Mouse (Mus musculus) thymus, postnatal 0 days (tissue): ENCODE results near the gene Ptpra. TPM values are rescaled to one million over a fixed set of nuclear protein-coding genes. Genes with fewer than 3 reads are reported as not detected.

ENCODE experiments used
- DNase-seq: peaks from one replicate; pipeline ENCODE4 v3.0.0-alpha.2; 2015; ENCODE audit warnings: low spot score
- polyA plus RNA-seq: library from polyadenylated mRNA; unstranded; fragments of >200 nt; fragmentation: Nextera tagmentation; extraction: Ambion mirVana; gene quantifications from 2 replicates; pipeline ENCODE4 v1.2.1, GENCODE M21; 2015

Gene Ptpra
- polyA plus RNA-seq, 1 experiment from 2014 or later: 85.4 TPM

DNA sequence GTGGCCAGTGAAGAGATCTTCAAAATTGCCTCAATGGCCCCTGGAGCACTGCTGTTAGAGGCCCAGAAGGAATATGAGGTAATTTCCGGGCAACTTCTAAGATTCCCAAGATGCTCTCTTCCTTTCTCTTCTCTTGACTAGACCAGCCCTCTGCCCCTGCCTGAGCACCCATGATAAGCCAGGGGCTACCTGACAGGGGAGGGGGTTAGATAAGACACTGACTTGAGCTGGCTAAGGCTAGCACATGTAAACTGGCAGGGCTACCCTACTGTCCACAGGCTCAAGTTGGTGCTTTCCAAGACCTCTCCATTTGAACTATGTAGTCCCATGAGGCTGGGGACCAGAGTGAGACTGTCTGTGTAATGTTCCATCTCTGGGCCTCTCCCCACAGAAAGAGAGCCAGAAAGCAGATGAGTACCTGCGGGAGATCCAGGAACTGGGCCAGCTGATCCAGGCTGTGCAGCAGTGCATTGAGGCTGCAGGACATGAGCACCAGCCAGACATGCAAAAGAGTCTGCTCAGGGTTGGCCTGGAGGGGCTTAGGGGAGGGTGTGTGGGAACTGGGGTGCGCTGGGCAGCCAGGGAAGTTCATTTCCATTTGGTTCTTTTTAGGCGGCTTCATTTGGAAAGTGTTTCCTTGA is 10.1 kb upstream of the Ptpra start:
- no peak for DNase-seq

DNA sequence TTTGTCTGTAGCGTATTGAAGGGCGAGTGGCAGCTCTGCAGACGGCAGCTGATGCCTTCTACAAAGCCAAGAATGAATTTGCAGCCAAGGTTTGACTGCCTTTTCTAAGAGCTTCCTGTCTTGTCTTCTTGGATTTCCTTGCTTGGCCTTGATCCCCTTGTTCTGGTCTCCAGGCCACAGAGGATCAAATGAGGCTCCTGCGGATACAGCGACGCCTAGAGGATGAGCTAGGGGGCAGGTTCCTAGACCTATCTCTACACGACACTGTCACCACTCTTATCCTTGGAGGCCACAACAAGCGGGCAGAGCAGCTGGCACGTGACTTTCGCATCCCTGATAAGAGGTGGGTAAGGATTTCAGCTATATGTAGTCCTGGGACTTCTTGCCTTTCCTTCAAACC is 7.9 kb upstream of the Ptpra start:
- DNase-seq: no peak

DNA sequence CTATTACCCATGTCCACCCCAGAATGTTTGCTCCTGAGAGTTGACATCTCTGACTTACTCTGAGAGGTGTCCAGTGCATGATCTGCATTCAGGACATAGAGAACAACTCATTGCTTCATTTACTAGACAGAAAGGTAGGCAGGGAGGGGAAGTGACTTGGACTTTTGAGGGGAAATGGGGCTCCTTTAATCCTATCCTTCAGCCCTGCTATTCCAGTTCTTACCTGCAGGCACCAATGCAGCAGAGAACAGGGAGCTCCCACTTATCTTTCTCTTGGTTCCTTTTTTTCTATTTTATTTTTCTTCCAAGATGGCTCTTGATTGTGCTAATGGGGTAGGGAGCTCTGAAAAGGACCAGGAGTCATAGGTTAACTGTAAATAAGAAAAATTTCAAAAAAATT is 1.6 kb upstream of the Ptpra start:
- no peak for DNase-seq

DNA sequence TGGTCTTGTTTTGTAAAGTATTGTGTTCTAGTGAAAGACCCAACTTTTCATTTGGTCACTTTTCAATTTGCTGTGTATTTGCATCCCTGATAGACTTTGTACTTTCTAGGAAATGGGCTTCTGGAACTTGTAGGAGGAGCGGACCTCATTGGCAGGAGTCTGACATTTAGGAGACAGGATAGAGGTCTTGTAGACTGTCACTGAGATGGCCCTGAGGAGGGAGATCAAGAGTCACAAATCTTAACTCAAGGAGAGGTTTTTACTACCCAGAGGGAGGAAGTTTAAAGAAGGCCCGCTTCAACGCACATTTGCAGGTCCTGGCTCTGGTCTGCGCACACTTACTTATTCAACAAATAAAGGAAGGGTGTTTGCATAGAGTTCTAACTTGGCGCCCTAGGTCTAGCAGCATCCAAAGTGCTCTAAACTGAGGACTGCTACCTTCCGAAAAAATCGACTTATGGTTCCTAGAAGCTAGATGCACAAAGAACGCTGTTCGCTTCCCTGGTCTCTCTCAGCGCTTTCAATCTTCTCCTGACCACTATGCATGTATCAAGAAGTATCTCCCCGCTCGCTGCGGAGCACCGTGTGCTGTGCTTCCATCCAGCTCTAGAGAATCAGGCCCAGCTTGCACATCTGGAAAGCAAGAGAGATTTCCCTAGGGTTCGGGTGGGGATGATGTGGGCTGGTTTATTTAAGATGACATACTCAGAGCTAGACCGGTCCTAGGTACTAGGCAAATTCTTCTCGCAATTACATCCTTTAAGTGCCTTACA is 871 bp upstream of the Ptpra start:
- peak; percentile 18 for DNase-seq

DNA sequence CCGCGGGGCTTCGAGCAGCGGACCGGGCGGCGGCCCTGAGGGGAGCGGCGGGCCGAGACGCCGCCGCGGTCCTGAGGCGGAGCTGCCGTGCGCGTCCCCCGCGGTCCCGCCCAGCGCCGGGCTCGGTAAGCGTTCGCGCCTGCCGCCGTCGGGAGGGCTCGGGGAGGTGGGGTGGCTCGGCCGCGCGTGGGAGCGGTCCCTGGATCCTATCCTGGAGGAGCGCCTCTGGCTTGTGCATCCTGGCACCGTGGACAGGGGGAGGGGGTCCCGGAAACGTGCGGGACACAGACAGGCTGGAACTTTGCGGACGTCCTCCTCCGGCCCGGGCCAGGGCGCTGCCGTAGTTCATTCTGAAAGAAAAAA is 337 bp downstream of the Ptpra start:
- DNase-seq: no peak

DNA sequence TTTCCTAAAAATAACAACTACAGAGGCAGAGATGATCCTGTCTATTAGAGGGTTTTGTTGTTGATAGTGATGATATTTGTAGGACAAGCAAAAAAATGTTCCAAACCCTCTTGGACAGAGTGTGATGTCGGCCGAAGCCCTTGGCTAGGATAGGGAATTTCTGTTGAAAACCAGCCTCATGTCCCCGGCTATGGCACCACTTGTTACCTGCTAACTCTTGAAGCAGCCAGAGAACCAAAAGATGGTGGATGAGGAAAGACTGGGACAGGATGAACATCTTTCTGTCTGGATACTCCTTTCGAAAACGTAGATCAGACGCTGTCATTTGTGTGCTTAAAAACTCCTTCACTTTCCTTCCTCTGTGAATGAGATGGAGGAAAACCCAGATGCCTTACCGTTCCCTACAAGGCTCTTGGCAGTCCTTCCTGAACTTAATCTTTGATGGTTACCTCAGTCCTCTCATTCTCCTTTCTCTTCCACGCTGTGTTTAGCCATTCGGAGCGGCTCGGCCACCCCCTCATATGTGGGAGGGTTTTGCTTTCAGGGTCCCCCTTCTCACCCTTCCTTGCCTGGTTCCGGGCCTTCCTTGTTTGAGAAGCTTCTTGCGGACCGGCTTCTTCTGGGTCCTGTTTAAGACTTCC is 1.1 kb downstream of the Ptpra start:
- no peak for DNase-seq

DNA sequence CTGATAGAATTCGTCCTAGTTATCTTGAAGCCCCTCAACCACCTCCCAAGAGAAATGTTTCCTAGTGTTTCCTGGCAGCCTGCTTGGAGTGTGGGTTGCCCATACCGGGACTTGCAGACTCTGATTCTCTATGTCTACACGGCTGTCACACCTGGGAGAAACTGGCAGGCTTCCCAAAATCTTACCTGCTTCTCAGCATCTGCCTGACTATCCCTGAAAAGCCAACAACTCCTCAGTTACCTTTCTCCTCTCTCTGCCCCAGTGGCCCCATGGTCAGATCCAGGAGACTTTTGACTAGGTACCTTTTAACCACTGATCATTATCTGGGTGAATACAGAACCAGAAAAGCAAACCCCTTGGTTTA is 1.6 kb downstream of the Ptpra start:
- no peak for DNase-seq

DNA sequence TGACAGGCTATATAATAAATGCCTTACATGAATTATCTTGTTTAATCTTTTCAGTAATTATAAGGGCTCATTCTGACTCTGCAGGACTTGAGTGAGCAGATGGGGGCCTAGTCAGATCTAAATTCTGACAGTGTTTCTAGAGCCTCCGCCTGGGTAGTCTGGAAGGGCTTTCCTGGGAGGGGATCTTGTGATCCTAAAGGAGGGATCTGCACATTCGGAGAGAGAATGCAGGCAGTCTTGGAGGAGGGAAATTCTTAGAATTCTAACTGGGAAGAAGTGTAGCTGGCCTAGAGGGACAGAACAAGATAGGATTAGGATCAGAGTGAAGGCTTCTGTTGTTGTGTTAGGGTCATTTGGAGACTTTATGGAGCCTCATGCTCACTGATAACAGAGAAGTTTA is 2.2 kb downstream of the Ptpra start:
- no peak for DNase-seq

DNA sequence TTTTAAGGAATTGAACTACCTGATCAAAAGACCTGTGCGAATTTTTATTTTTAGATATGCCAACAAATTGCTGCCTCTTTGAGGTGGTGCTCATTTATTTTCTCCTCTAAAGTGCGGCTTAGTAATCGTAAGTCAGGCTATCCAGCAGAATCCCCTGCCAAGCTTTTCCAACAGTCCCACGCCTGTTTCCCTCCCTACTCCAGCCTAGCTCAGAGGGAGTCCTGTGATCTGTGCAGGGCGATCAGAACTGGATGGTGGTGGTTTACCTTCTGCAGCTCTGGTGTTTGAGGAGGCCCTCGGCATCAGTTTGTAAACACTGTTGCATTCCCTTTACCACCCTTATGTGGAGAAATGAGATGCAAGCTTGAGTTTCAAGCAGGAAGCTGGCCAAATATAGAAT is 3.3 kb downstream of the Ptpra start:
- no peak for DNase-seq

DNA sequence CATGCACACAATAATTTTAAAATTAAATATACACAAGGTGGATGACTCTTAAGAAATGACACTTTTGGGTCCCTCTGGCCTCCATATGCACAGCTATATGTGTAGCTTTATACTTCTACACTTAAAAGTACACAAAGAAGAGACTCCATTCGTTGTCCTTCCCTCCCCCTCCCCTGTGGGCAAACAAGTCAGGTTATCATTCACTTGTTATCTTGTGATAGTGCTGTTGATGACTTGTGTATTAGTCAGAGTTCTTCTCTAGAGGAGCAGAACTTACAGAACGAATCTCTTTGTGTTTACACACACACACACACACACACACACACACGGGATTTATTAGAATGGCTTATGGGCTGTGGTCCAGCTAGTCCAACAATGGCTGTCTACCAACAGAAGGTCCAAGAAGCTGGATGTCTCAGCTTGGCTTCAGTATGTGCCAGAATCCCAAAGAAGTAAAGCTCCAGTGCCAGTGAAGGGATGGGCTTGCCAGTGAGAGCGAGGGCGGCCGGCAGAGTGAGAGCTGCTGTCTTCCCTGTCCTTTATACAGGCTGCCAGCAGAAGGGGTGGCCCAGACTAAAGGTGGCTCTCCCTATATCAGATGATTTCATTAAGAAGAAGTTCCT is 4.8 kb downstream of the Ptpra start:
- no peak for DNase-seq

DNA sequence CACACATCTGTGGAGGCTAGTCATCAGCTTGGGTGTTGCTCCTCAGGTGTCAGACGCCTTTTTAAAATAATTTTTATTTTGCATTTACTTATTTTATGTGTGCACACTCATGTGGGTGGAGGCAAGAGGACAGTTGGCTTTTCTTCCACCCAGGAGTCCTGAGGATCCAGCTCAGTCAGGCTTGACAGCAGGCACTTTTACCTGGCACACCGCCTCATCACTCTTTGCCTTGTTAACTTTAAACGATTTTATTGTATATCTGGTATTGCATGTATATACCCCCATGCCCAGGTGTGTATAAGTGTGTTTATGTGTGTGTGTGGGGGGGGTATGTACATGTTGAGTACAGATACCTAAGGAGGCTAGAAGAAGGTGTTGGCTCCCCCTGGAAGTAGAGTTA is 7.8 kb downstream of the Ptpra start:
- DNase-seq: no peak

DNA sequence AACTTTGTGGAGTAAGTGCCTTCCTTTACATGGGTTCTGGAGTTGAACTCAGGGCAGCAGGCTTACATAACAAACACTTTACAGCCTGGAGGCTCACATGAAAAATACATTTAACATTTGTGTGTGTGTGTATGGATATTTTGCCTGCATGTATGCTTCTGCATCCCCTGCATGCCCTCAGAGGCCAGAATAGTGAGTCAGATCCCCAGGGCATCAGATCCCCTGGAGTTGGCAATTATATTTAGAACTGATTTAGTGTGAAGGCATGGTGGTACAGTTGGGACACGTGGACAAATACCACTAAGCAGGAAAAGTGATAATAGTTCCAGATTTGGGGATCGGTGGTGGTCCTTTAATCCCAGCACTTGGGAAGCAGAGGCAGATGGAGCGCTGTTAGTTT is 9.5 kb downstream of the Ptpra start:
- no peak for DNase-seq

DNA sequence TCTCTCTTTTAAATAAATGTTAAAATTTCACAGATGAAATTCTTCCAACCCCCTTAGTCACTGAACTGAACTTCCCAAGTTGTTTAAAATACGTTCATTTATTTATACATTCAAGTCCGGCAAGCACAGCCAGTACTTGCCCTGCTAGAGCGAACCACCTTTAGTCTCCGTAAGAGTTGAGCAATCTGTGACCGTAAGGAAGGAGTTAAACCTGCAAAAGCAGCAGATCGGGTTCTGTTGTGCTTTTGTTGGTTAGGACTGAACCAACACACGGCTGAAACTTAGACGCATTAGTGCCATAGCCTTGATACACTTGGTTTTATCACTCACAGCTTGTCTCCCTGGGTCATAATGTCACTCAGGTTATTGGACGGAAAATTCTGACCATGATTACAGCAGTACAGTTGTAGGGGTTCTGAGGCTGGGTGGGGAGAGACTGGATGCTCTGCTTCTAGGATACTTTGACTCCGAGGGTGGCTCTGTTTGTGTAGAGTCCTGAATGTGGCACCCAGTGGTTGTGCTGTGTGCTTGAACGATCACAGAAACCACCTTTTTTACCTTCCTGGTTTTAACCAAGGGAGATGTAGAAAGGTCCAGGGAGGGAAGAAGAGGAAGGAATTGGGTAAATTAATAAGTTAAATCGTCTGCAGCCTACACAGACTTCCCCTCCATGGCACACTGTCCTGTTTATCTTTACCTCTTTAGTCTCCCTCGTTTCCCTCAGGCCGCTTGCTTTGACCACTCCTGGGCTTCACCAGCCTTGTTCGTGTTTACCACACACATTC is 11.4 kb downstream of the Ptpra start:
- DNase-seq: no peak

DNA sequence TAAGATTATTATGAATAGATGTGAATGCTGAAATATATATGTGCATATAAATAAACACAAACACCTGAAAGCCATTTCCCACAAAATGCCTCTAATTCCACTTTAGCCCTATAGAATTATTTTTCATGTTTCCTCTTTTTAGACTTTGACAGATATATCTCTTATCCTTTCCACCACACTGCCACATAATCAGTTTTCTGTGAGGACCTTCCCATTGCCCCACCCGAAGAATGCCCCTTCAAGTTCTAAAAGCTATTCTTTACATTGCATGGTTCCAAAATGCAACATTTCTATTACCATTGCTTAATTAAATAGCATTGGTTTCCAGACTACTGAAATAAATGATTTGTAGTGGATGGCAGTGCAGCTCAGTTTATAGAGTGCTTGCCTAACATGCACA is 16.4 kb downstream of the Ptpra start:
- DNase-seq: no peak

DNA sequence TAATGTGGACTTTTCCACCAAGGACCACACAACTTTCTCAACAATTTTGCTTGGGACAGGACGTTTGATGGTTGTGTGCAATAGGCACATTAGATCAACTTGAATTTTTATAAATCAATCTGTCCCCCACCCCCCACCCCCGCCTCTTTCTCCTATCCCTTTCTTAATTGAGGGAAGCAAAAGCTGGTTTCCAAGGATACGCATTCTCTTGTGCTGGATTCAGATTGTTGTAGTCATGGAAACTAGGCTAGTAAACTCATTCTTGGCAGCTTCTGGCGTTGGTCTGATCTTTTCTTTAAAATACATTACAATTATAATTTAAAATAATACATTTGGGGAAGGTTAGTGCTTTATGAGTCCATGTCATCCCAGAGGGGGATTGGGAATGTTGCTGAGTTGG is 19.3 kb downstream of the Ptpra start:
- no peak for DNase-seq

DNA sequence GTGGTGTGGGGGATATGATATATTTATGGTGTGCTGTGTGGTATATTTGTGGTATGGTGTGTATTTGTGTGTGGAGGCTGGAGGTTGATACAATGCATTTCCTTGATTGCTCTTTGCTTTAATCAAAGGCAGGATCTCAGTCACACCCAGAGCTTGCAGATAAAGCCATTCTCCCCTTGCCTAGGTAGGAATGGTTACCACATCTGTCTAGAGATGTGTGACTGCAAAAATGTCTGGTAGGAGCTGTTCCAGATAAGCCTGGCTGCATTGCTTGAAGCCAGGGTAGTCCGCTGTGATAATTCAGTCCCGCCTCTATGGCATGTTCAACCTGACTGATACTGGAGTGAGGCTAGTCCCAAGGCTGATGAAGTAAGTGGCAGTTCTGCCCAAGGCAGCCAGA is 19.9 kb downstream of the Ptpra start:
- no peak for DNase-seq

DNA sequence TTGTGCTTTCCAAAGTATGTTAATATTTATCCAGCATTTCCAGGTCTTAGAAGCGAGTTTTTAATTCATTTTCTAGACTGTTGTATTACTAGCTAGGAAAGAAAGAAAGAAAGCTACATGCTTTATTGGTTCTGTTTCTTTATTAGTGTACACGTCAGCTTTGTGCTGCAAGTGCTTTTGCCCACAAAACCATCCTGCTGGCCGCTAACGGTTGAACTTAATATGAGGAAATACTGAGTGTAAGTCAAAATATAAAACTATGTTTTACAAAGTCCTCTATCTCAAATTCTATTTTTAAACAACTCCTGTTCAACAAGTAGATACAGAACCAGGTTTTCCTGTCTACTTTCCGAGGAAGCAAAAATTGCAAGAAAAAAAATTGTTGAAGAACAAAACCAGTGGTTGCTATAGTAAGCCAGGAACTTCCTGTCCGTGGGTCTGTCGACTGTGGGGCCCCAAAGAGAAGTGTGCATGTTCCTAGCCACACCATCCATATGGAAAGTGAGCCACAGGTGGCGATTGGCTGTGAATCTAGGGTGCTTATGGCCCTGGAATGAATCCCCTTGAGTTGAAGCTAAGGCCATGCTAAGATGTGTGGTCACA is 22.9 kb downstream of the Ptpra start:
- DNase-seq: peak; percentile 18

DNA sequence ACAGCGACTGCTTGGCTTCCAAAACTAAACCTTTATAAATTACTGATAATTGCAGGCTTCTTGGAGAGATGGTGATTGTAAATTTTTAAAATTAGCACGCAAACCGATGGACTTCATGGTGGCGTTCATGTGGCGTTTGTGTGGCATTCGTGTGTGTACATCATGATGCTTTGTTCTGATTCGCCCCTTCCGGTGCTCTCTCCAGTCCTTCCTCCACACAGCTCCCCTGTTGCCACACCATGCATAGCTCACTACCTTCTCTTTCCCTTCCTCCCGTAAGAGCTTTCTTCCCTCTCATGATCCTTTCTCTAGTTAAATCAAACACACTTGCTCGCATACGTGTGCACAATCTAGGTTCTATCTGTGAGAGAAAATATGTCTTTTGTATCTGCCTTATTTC is 25.7 kb downstream of the Ptpra start:
- DNase-seq: no peak

DNA sequence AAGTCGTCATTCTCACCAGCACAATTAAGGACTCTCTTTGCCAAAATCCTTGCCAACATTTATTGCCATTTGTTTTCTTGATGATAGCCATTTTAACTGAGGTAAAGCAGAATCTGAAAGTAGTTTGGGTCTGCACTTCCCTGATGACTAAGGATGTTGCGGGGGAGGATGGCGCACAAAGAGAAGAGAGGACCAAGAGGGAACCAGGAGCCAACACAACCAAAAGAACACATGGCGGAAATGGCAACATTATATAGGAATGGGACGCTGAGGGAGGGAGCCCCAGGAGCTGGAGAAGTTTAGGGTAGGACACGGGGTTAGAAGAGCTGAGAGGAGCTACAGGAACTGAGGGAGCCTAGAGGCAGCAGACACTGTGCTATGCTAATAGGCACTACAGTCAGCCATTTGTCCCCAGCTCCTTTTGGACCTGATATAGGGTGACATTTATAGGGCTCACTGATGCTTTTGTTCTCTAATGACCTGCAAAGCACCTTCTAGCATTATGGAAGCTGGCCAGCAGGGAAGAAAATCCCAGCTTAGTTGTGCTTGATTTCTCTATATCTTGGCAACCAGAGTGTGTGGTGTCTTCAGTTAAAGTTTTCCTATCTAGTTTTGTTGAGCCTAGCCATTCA is 26.7 kb downstream of the Ptpra start:
- DNase-seq: no peak

DNA sequence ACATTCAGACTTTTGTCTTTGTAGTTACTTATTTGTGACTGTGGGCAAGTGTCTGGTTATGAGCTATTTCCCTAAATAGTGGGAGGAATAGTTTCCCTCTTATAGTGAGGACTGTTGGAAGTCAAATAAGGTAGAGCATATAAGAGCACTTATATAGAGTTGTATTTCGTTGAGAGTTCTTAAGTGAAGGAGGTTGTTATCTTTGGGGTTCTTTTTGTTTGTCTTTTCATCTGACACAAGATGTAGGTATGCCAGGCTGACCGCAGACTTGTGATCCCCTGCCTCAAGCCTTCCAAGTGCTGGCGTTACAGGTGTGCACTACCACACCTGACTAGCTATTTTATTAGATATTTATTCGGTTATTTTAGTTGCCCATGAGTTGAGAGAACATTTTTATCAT is 32.1 kb downstream of the Ptpra start:
- no peak for DNase-seq

DNA sequence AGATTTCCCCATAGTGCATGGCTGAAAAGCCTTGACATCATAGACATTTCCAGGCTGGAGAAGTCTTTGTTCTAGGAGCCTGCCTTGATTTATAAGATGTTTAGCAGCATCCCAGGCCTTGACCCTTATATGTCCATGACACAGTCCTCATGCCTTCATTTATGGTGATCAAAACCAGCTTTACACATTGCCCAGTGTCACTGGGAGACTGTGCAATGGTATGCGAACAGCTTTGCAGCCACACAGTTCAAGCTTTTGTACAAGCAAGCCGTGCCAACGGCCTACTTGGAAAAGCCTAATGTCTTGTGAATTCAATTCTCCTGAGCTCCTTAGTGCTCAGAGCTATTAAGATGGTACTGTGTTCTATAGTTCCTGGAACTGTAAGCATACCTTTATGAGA is 32.6 kb downstream of the Ptpra start:
- DNase-seq: no peak
